Mouse (Mus musculus) liver, adult 2 months (tissue): ENCODE data around the gene Sun1.

Experiments
- CTCF ChIP-seq: fragments of 200-500 bp; IDR thresholded peaks from 2 replicates; pipeline ENCODE4 v1.5.1; 2011; ENCODE audit warnings: low read depth, low read length, control low read depth
- POLR2A ChIP-seq: fragments of 200-500 bp; IDR thresholded peaks from 2 replicates; pipeline ENCODE4 v1.6.1; 2011; ENCODE audit warnings: low read length, control low read depth; ENCODE audit not compliant: insufficient read depth; ENCODE audit errors: extremely low read depth

DNA sequence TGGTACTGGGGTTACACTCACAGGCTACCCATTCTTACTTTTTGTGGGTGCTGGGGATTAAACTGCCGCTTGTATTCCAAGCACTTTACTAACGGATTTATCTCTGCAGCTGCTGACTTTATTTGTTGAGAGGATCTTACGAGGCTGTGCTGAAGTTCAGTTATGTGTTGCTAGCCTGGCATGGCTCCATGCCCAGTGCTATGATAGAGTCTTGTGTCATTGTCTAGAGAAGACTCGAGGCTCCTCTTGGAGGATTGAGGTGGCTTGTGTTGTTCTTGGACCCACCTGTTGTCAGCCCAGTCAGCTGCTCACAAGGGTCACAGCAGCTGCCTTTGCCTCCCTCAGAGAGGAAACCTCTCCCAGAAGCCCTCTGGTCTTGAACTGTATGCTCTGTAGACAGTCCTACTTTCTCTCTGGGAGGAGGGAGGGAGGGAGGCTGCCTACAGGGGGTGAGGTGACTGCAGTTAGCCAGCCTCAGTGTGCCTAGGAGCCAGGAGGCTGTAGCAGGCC lies 19.6 kb downstream of the Sun1 start:
- TF ChIP-seq CTCF = no peak
- TF ChIP-seq POLR2A = no peak
